Mouse (Mus musculus) kidney, embryonic 14.5 days (tissue): ENCODE data around the gene Cebpzos. TPM values are rescaled to one million over a fixed set of nuclear protein-coding genes. Genes with fewer than 3 reads are reported as not detected.
A peak's percentile ranks its signal among the peaks of the same experiment; 100 is the strongest.

ENCODE experiments used
- ATAC-seq: fragments of 200-750 bp; cut with Nextera tagmentation; 2 replicates; pipeline ENCODE4 v1.8.0; 2017; ENCODE audit warnings: moderate number of reproducible peaks, mild to moderate bottlenecking, moderate TSS enrichment, moderate library complexity; ENCODE audit not compliant: low FRiP score, low TSS enrichment
- H3K27ac ChIP-seq: fragments of 300-500 bp; sonication (generic); 2 replicates; pipeline ENCODE4 v1.5.1; 2014; ENCODE audit warnings: low read depth, mild to moderate bottlenecking, low read length, moderate library complexity, mixed read lengths
- H3K27me3 ChIP-seq: fragments of 300-500 bp; sonication (generic); 2 replicates; pipeline ENCODE4 v1.6.1; 2014; ENCODE audit warnings: mild to moderate bottlenecking, low read length; ENCODE audit not compliant: control insufficient read depth, insufficient read depth
- H3K36me3 ChIP-seq: fragments of 300-500 bp; sonication (generic); 2 replicates; pipeline ENCODE4 v1.6.1; 2014; ENCODE audit warnings: low read length, mixed read lengths; ENCODE audit not compliant: control insufficient read depth, insufficient read depth
- H3K4me1 ChIP-seq: fragments of 300-500 bp; sonication (generic); 2 replicates; pipeline ENCODE4 v1.6.1; 2014; ENCODE audit warnings: low read length, mixed read lengths; ENCODE audit not compliant: control insufficient read depth, insufficient read depth
- H3K4me2 ChIP-seq: fragments of 300-500 bp; sonication (generic); replicated peaks from 2 replicates; pipeline ENCODE4 v1.6.1; 2014; ENCODE audit warnings: low read depth, mild to moderate bottlenecking, low read length
- H3K4me3 ChIP-seq: fragments of 300-500 bp; sonication (generic); 2 replicates; pipeline ENCODE4 v1.5.1; 2014; ENCODE audit warnings: mild to moderate bottlenecking, low read length
- H3K9ac ChIP-seq: fragments of 300-500 bp; sonication (generic); 2 replicates; pipeline ENCODE4 v1.6.1; 2014; ENCODE audit warnings: low read depth, mild to moderate bottlenecking, low read length, moderate library complexity
- H3K9me3 ChIP-seq: fragments of 300-500 bp; sonication (generic); 2 replicates; pipeline ENCODE4 v1.6.1; 2016; ENCODE audit warnings: low read length; ENCODE audit not compliant: control insufficient read depth
- WGBS: fragments of 180-500 bp; shearing (Covaris S2); extraction: QIAGEN DNeasy Blood & Tissue Kit; methylation state at CpG from one replicate; pipeline ENCODE4 v1.1.7; 2014; 5-methylcytosine and 5-hydroxymethylcytosine counted together
- polyA plus RNA-seq: library from polyadenylated mRNA; unstranded; fragments of >200 nt; fragmentation: Nextera tagmentation; extraction: Ambion mirVana; gene quantifications from 2 replicates; pipeline ENCODE4 v1.2.1, GENCODE M21; 2014

Cebpzos gene
- polyA plus RNA-seq = 108 and 133 TPM in 2 replicates

GRCm38 (mm10) chr17:78916369-78916813, at the start of gene Cebpzos:
Gene Cebpzos (plus strand): TSS chr17:78916500.
- H3K9me3 ChIP-seq = no peaks in the 10 kb centered on the region
- ATAC-seq = peak; percentile 93
- peak within 1 kb of the TSS; percentile 65 for H3K4me3 ChIP-seq
- peaks cover 29% of the 10 kb centered on the region for H3K36me3 ChIP-seq
- no peaks in the 10 kb centered on the region for H3K27me3 ChIP-seq
- H3K4me2 ChIP-seq = peak within 1 kb of the TSS; percentile 52
- WGBS = 0% methylated on average over 30 of the region's 37 CpGs
- peak within 1 kb of the TSS; percentile 78 for H3K27ac ChIP-seq
- peak within 1 kb of the TSS; percentile 80 for H3K9ac ChIP-seq
- peaks cover 6% of the 10 kb centered on the region; the same call in 1 of the 2 replicates for H3K4me1 ChIP-seq

- Histone ChIP-seq H3K9ac (no peak overlapping the region), H3K4me3 (no peak overlapping the region), H3K9me3 (no peaks in the 10 kb centered on the region), H3K27ac (no peak overlapping the region), H3K27me3 (no peaks in the 10 kb centered on the region), H3K4me1 (no peaks in the 10 kb centered on the region), H3K4me2 (no peak overlapping the region), H3K36me3 (peaks cover 15% of the 10 kb centered on the region; the same call in 1 of the 2 replicates)
- WGBS = 94% methylated on average over 6 of the region's 6 CpGs
- no peak for ATAC-seq
These were observed 42.4 kb upstream of the Cebpzos start for GRCm38 (mm10) chr17:78873886-78874285.

GRCm38 (mm10) chr17:78881878-78882304, 34.4 kb upstream of the Cebpzos start:
- WGBS = 13% methylated on average over 5 of the region's 7 CpGs
- H3K9ac ChIP-seq = peak overlapping the region; percentile 78
- H3K27me3 ChIP-seq = no peaks in the 10 kb centered on the region
- peaks cover 8% of the 10 kb centered on the region; the same call in 1 of the 2 replicates for H3K4me1 ChIP-seq
- peaks cover 9% of the 10 kb centered on the region; the same call in 1 of the 2 replicates for H3K36me3 ChIP-seq
- ATAC-seq = peak; percentile 50
- no peaks in the 10 kb centered on the region for H3K9me3 ChIP-seq
- peak overlapping the region; percentile 69; the same call in 1 of the 2 replicates for H3K27ac ChIP-seq
- peak overlapping the region; percentile 66 for H3K4me3 ChIP-seq
- H3K4me2 ChIP-seq = peak overlapping the region; percentile 60

GRCm38 (mm10) chr17:78882401-78883112, 33.7 kb upstream of the Cebpzos start, which contains the start of gene Eif2ak2:
Gene Eif2ak2 (minus strand): TSS chr17:78882573.
- Histone ChIP-seq H3K27me3 (no peaks in the 10 kb centered on the region), H3K9me3 (no peaks in the 10 kb centered on the region), H3K36me3 (peaks cover 5% of the 10 kb centered on the region; the same call in 1 of the 2 replicates), H3K27ac (peak within 1 kb of the TSS; percentile 69; the same call in 1 of the 2 replicates), H3K4me1 (peaks cover 8% of the 10 kb centered on the region; the same call in 1 of the 2 replicates), H3K4me3 (peak within 1 kb of the TSS; percentile 66), H3K4me2 (peak within 1 kb of the TSS; percentile 60), H3K9ac (peak within 1 kb of the TSS; percentile 78)
- peak; percentile 99 for ATAC-seq
- WGBS = under 1% methylated on average over 28 of the region's 28 CpGs

- Histone ChIP-seq H3K4me1 (peaks cover 8% of the 10 kb centered on the region; the same call in 1 of the 2 replicates), H3K4me3 (no peak overlapping the region), H3K9ac (no peak overlapping the region), H3K27me3 (no peaks in the 10 kb centered on the region), H3K27ac (no peak overlapping the region), H3K4me2 (no peak overlapping the region), H3K9me3 (no peaks in the 10 kb centered on the region), H3K36me3 (no peaks in the 10 kb centered on the region)
- WGBS = 90% methylated on average over 4 of the region's 4 CpGs
- no peak for ATAC-seq
These were observed 33.0 kb upstream of the Cebpzos start for GRCm38 (mm10) chr17:78883291-78883690.

- Histone ChIP-seq H3K9me3 (no peaks in the 10 kb centered on the region), H3K4me3 (no peak overlapping the region), H3K9ac (no peak overlapping the region), H3K27ac (no peak overlapping the region), H3K4me2 (no peak overlapping the region), H3K4me1 (peaks cover 8% of the 10 kb centered on the region; the same call in 1 of the 2 replicates), H3K27me3 (no peaks in the 10 kb centered on the region), H3K36me3 (no peaks in the 10 kb centered on the region)
- WGBS = 77% methylated on average over 5 of the region's 5 CpGs
- no peak for ATAC-seq
These were observed 30.8 kb upstream of the Cebpzos start for GRCm38 (mm10) chr17:78885286-78886065.

GRCm38 (mm10) chr17:78888554-78888953, 27.7 kb upstream of the Cebpzos start:
- Histone ChIP-seq H3K27ac (no peak overlapping the region), H3K4me2 (no peak overlapping the region), H3K27me3 (no peaks in the 10 kb centered on the region), H3K9me3 (no peaks in the 10 kb centered on the region), H3K4me1 (no peaks in the 10 kb centered on the region), H3K4me3 (no peak overlapping the region), H3K36me3 (no peaks in the 10 kb centered on the region), H3K9ac (no peak overlapping the region)
- no peak for ATAC-seq
- WGBS = 85% methylated on average over 4 of the region's 4 CpGs

GRCm38 (mm10) chr17:78889184-78889583, 27.1 kb upstream of the Cebpzos start:
- Histone ChIP-seq H3K9me3 (no peaks in the 10 kb centered on the region), H3K27me3 (no peaks in the 10 kb centered on the region), H3K9ac (no peak overlapping the region), H3K36me3 (no peaks in the 10 kb centered on the region), H3K4me3 (no peak overlapping the region), H3K4me2 (no peak overlapping the region), H3K27ac (no peak overlapping the region), H3K4me1 (no peaks in the 10 kb centered on the region)
- no peak for ATAC-seq
- WGBS = 53% methylated on average over 3 of the region's 3 CpGs
